Mouse (Mus musculus): Measurements from ENCODE around the gene Hsdl1.

Gene Hsdl1

GRCm38 (mm10) chr8:119528762-119529161 is 46.2 kb downstream of the Hsdl1 start:
- no peak for DNase-seq (ENCODE audit: low spot score)

GRCm38 (mm10) chr8:119520102-119520501 is 54.9 kb downstream of the Hsdl1 start:
- DNase-seq (ENCODE audit: low spot score), result no peak

- DNase-seq (ENCODE audit: low spot score), result no peak
Measured at GRCm38 (mm10) chr8:119516674-119517073, 58.3 kb downstream of the Hsdl1 start.

GRCm38 (mm10) chr8:119515767-119516166 is 59.2 kb downstream of the Hsdl1 start:
- no peak for DNase-seq (ENCODE audit: low spot score)

GRCm38 (mm10) chr8:119514940-119515339 is 60.0 kb downstream of the Hsdl1 start:
- no peak for DNase-seq (ENCODE audit: low spot score)

GRCm38 (mm10) chr8:119513405-119513804 is 61.6 kb downstream of the Hsdl1 start:
- DNase-seq (ENCODE audit: low spot score), result no peak
